Mouse (Mus musculus) kidney, adult 2 months (tissue): ENCODE measurements around the gene Cym. TPM values are rescaled to one million over a fixed set of nuclear protein-coding genes. Genes with fewer than 3 reads are reported as not detected.

Experiments used
- DNase-seq: peaks from one replicate; pipeline ENCODE4 v3.0.0; 2021
- H3K27ac ChIP-seq: fragments of 200-500 bp; 2 replicates; pipeline ENCODE4 v1.5.1; 2012; ENCODE audit warnings: low read depth, low read length, control low read depth, inconsistent platforms; ENCODE audit not compliant: insufficient read depth
- H3K27me3 ChIP-seq: fragments of 200-500 bp; replicated peaks from 2 replicates; pipeline ENCODE4 v1.6.1; 2012; ENCODE audit warnings: mild to moderate bottlenecking, moderate library complexity, low read length, inconsistent platforms; ENCODE audit not compliant: control insufficient read depth, insufficient read depth
- H3K36me3 ChIP-seq: fragments of 200-500 bp; 2 replicates; pipeline ENCODE4 v1.6.1; 2012; ENCODE audit warnings: mild to moderate bottlenecking, moderate library complexity, low read length, inconsistent platforms; ENCODE audit not compliant: control insufficient read depth, insufficient read depth
- H3K4me1 ChIP-seq: fragments of 200-500 bp; 2 replicates; pipeline ENCODE4 v1.6.1; 2011; ENCODE audit warnings: low read length; ENCODE audit not compliant: control insufficient read depth, insufficient read depth
- H3K4me3 ChIP-seq: fragments of 200-500 bp; 2 replicates; pipeline ENCODE4 v1.5.1; 2011; ENCODE audit warnings: mild to moderate bottlenecking, low read depth, low read length, control low read depth; ENCODE audit not compliant: insufficient read depth
- CTCF ChIP-seq: fragments of 200-500 bp; conservative IDR thresholded peaks from 2 replicates; pipeline ENCODE4 v1.5.1; 2011; ENCODE audit warnings: low read depth, mild to moderate bottlenecking, control low read depth, low read length, moderate library complexity, mixed read lengths; ENCODE audit not compliant: insufficient read depth, insufficient read length
- POLR2A ChIP-seq: fragments of 200-500 bp; IDR thresholded peaks from one replicate; pipeline ENCODE4 v1.6.1; 2011; ENCODE audit warnings: low read depth, low read length, control low read depth
- WGBS: fragments of 180-500 bp; shearing (Covaris S2); methylation state at CpG from one replicate; pipeline ENCODE4 v1.1.7; 2018; 5-methylcytosine and 5-hydroxymethylcytosine counted together
- polyA plus RNA-seq: library from polyadenylated mRNA; depleted of rRNA; stranded (reverse); fragments of >200 nt; gene quantifications from 2 replicates; pipeline ENCODE4 v1.2.3, GENCODE M21; 2012

Cym gene
- polyA plus RNA-seq, 1 experiment, result 1.9 TPM

GRCm38 (mm10) chr3:107185597-107185996 is 35.9 kb downstream of the Cym start:
- no peaks in the 10 kb centered on the region for H3K4me1 ChIP-seq
- no peaks in the 10 kb centered on the region for H3K36me3 ChIP-seq
- no peak overlapping the region for H3K4me3 ChIP-seq
- no peak overlapping the region for H3K27ac ChIP-seq
- DNase-seq, result no peak
- no peaks in the 10 kb centered on the region for H3K27me3 ChIP-seq
- TF ChIP-seq POLR2A (no peak), CTCF (no peak)
- WGBS, result 63% methylated on average over 3 of the region's 3 CpGs

GRCm38 (mm10) chr3:107183178-107183577 is 38.4 kb downstream of the Cym start:
- Histone ChIP-seq H3K27me3 (no peaks in the 10 kb centered on the region), H3K36me3 (no peaks in the 10 kb centered on the region), H3K4me3 (no peak overlapping the region), H3K4me1 (no peaks in the 10 kb centered on the region), H3K27ac (no peak overlapping the region)
- 61% methylated on average over 3 of the region's 3 CpGs for WGBS
- peak; percentile 7 for DNase-seq
- TF ChIP-seq CTCF (no peak), POLR2A (no peak)

DNA sequence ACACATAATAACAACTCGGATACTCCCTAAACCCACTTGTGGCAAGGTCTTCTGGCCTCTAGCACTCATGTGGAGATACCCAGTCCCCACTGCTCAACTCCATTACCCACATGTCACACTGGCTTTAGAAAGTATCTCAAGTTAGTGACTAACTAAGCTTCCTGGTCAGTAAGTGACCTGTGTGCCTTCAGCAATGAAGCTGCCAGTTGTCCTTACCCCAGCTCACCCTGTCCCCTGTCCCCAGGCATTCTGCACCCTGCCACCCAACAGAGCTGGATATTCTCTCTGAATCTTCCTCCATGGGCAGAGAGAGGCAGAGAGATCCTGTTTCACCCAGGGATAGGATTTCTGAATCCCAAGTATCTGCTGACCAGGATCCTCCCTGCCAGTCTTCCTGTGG is 38.8 kb downstream of the Cym start, which contains the start of gene Kcna10:
Gene Kcna10, plus strand, starts transcription at position 301 of the 400 bp plus-strand sequence.
- DNase-seq, result no peak
- Histone ChIP-seq H3K27me3 (no peaks in the 10 kb centered on the region), H3K27ac (no peak within 1 kb of the TSS), H3K36me3 (no peaks in the 10 kb centered on the region), H3K4me3 (no peak within 1 kb of the TSS), H3K4me1 (no peaks in the 10 kb centered on the region)
- TF ChIP-seq CTCF (no peak), POLR2A (no peak)
- WGBS, result 82% methylated on average over 1 of the region's 1 CpGs

- H3K4me3 ChIP-seq, result no peak overlapping the region
- 83% methylated on average over 2 of the region's 2 CpGs for WGBS
- H3K27ac ChIP-seq, result no peak overlapping the region
- H3K27me3 ChIP-seq, result no peaks in the 10 kb centered on the region
- H3K36me3 ChIP-seq, result no peaks in the 10 kb centered on the region
- no peak for TF ChIP-seq CTCF
- no peak for DNase-seq
- no peaks in the 10 kb centered on the region for H3K4me1 ChIP-seq
Observed at GRCm38 (mm10) chr3:107180860-107181259, 40.7 kb downstream of the Cym start.

DNA sequence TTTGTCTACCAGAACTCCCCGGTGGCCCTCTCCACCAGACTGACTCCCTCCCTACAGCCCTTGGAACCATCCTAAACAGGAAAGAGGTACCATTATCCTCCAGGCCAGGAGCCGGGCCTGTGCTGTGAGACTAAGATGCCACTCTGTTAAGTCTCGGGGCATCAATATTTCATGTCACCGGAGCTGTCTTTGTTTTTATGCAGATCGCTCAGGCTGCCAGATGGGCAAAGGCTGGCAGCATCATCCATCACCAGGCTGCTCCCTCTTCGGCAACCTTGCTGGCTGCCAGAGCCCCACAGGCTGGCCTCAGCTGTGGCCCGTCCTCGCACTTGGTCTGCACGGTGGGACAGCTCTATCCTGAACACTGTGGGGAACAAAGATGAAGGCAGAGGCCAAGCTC is 45.0 kb downstream of the Cym start:
- no peak for DNase-seq
- Histone ChIP-seq H3K36me3 (no peaks in the 10 kb centered on the region), H3K27ac (no peak overlapping the region), H3K27me3 (no peaks in the 10 kb centered on the region), H3K4me3 (no peak overlapping the region), H3K4me1 (no peaks in the 10 kb centered on the region)
- TF ChIP-seq POLR2A (no peak), CTCF (no peak)
- 32% methylated on average over 9 of the region's 9 CpGs for WGBS

GRCm38 (mm10) chr3:107175486-107175885 is 46.0 kb downstream of the Cym start:
- no peak overlapping the region for H3K4me3 ChIP-seq

DNA sequence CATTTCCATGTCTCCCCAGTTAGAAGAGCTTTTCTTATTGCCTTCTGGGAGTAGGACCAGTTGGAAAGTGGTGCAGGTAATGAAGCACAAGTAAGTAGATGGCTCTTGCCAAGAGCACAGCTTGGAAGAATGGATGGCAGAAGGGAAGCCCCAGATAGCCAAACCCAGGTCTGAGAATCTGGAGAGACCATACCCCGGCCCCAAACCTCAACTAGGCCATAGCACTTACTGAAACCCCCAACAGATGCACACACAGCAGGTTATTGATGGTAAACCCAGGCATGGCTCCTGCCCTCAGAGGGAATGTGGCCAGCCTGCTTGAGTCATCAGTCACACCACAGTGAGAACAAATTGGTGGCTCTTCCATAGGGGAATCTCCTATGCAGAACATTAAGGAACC is 49.0 kb downstream of the Cym start:
- no peaks in the 10 kb centered on the region for H3K4me1 ChIP-seq
- H3K36me3 ChIP-seq, result no peaks in the 10 kb centered on the region
- DNase-seq, result no peak
- no peak overlapping the region for H3K27ac ChIP-seq
- WGBS, result 92% methylated on average over 1 of the region's 1 CpGs
- H3K4me3 ChIP-seq, result no peak overlapping the region
- TF ChIP-seq POLR2A (no peak), CTCF (no peak)
- peaks cover 2% of the 10 kb centered on the region; the same call in 1 of the 2 replicates for H3K27me3 ChIP-seq

More at GRCm38 (mm10) chr3:107175486-107175885, 46.0 kb downstream of the Cym start:
- TF ChIP-seq CTCF (no peak), POLR2A (no peak)
- no peak for DNase-seq
- Histone ChIP-seq H3K27ac (no peak overlapping the region), H3K4me1 (no peaks in the 10 kb centered on the region), H3K27me3 (no peaks in the 10 kb centered on the region), H3K36me3 (no peaks in the 10 kb centered on the region)
- WGBS, result 59% methylated on average over 4 of the region's 4 CpGs
